Mouse (Mus musculus): Measurements from ENCODE around the gene Prkcq. TPM values are rescaled to one million over a fixed set of nuclear protein-coding genes. Genes with fewer than 3 reads are reported as not detected.
A peak's percentile ranks its signal among the peaks of the same experiment; 100 is the strongest.

The Prkcq gene
- polyA plus RNA-seq, 1 experiment from 2014 or later, result 23.6 TPM

DNA sequence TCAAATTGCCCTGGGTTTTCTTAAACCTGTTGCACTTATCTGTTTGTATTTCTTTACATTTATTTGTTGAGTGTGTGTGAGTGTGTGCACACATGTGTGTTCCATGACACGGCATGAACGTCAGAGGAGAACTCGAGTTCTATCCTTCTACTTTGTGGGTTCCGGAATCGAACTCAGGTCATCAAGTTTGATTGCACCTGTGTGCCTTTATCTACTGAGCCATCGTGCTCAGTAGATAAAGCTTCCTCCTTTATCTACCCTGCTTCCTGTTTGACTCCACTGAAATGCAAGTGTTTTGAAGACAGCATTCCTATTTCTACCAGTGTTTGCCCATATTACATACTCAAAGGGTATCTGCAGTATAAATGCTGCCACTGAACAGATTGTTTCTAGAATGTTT is 33.8 kb downstream of the Prkcq start:
- no peak for ATAC-seq (ENCODE audit: low FRiP score)
- H3K4me3 ChIP-seq (replicated peaks; ENCODE audit: low read length), result no peak overlapping the region
- no peaks in the 10 kb centered on the region for H3K4me1 ChIP-seq (replicated peaks; ENCODE audit: control insufficient read depth, insufficient read depth, low read length)
- H3K9me3 ChIP-seq (ENCODE audit: control insufficient read depth, low read length), result no peaks in the 10 kb centered on the region
- no peaks in the 10 kb centered on the region for H3K36me3 ChIP-seq (replicated peaks; ENCODE audit: control insufficient read depth, insufficient read depth)
- DNase-seq (ENCODE audit: low spot score), result no peak
- H3K27me3 ChIP-seq (ENCODE audit: control insufficient read depth, insufficient read depth, low read length), result no peaks in the 10 kb centered on the region
- 98% methylated on average over 6 of the region's 6 CpGs for WGBS
- H3K4me2 ChIP-seq (replicated peaks), result no peak overlapping the region
- no peak overlapping the region for H3K27ac ChIP-seq
- H3K9ac ChIP-seq, result no peak overlapping the region

DNA sequence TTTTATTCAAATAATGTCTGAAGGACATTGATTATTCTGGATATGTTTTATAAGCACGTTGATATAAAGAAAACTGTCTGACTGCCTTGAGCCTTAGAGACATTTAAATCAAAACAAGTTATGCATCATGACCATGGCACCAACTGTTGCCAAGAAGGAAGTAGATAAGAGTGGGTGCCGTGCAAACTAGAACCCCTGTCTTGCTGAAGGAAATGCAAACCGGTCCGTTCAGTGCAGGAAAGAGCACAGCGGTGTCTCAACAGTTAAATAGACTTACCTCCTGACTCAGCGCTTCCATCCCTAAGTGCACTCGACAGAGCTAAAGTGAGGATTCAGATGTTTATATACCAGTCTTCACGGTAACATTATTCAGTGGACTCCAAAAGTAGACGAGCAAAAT is 36.4 kb downstream of the Prkcq start:
- Histone ChIP-seq H3K4me2 (replicated peaks) (no peak overlapping the region), H3K4me1 (replicated peaks; ENCODE audit: control insufficient read depth, insufficient read depth, low read length) (no peaks in the 10 kb centered on the region), H3K9ac (no peak overlapping the region), H3K9me3 (ENCODE audit: control insufficient read depth, low read length) (no peaks in the 10 kb centered on the region), H3K36me3 (replicated peaks; ENCODE audit: control insufficient read depth, insufficient read depth) (no peaks in the 10 kb centered on the region), H3K27me3 (ENCODE audit: control insufficient read depth, insufficient read depth, low read length) (no peaks in the 10 kb centered on the region), H3K4me3 (replicated peaks; ENCODE audit: low read length) (no peak overlapping the region), H3K27ac (no peak overlapping the region)
- DNase-seq (ENCODE audit: low spot score), result no peak
- WGBS, result 86% methylated on average over 9 of the region's 9 CpGs
- no peak for ATAC-seq (ENCODE audit: low FRiP score)

GRCm38 (mm10) chr2:11209335-11209734 is 37.4 kb downstream of the Prkcq start:
- WGBS, result 91% methylated on average over 6 of the region's 6 CpGs
- no peaks in the 10 kb centered on the region for H3K27me3 ChIP-seq (ENCODE audit: control insufficient read depth, insufficient read depth, low read length)
- H3K4me1 ChIP-seq (replicated peaks; ENCODE audit: control insufficient read depth, insufficient read depth, low read length), result no peaks in the 10 kb centered on the region
- no peak overlapping the region for H3K4me3 ChIP-seq (replicated peaks; ENCODE audit: low read length)
- no peak for DNase-seq (ENCODE audit: low spot score)
- no peak overlapping the region for H3K4me2 ChIP-seq (replicated peaks)
- H3K27ac ChIP-seq, result no peak overlapping the region
- H3K9me3 ChIP-seq (ENCODE audit: control insufficient read depth, low read length), result no peaks in the 10 kb centered on the region
- H3K9ac ChIP-seq, result no peak overlapping the region
- no peak for ATAC-seq (ENCODE audit: low FRiP score)
- no peaks in the 10 kb centered on the region for H3K36me3 ChIP-seq (replicated peaks; ENCODE audit: control insufficient read depth, insufficient read depth)

DNA sequence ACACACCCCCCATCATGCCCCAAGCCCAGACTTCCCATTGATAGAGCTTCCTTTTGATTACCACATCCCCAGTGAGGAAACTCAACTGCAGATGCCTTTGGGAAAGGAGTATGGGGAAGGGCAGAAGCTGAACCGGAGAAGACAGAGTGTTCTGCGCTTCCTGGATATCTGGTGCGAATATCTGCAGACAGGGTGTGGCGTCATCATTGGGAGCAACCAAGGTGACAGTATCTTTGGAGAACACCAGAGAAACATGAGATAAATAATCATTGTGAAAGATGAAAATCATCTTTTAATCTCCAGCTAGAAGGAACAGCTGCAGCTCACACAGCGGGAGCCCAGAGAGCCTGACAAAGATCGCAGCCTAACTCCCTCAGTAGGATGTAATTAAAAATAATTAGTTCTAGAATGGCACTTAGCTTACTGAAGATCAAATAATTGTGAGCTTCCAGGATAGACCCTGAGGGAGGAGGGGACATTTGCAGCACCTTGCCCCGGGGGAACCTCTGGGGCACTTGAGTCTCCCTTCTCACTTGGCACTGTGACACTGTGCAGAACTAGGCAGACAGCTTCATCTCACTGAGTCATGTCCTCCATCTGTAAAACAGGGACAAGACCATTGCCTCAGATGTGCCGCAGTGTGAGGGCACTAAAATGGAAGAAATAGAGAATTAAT is 38.5 kb downstream of the Prkcq start:
- no peaks in the 10 kb centered on the region for H3K27me3 ChIP-seq (ENCODE audit: control insufficient read depth, insufficient read depth, low read length)
- ATAC-seq (ENCODE audit: low FRiP score) (peak; percentile 61), DNase-seq (ENCODE audit: low spot score) (no peak)
- no peaks in the 10 kb centered on the region for H3K4me1 ChIP-seq (replicated peaks; ENCODE audit: control insufficient read depth, insufficient read depth, low read length)
- no peak overlapping the region for H3K4me2 ChIP-seq (replicated peaks)
- H3K9ac ChIP-seq, result no peak overlapping the region
- WGBS, result 74% methylated on average over 8 of the region's 8 CpGs
- no peak overlapping the region for H3K4me3 ChIP-seq (replicated peaks; ENCODE audit: low read length)
- no peaks in the 10 kb centered on the region for H3K9me3 ChIP-seq (ENCODE audit: control insufficient read depth, low read length)
- H3K27ac ChIP-seq, result 0 out of 2 replicates have a peak overlapping the region, but pooled peaks have one; percentile 14
- H3K36me3 ChIP-seq (replicated peaks; ENCODE audit: control insufficient read depth, insufficient read depth), result no peaks in the 10 kb centered on the region

DNA sequence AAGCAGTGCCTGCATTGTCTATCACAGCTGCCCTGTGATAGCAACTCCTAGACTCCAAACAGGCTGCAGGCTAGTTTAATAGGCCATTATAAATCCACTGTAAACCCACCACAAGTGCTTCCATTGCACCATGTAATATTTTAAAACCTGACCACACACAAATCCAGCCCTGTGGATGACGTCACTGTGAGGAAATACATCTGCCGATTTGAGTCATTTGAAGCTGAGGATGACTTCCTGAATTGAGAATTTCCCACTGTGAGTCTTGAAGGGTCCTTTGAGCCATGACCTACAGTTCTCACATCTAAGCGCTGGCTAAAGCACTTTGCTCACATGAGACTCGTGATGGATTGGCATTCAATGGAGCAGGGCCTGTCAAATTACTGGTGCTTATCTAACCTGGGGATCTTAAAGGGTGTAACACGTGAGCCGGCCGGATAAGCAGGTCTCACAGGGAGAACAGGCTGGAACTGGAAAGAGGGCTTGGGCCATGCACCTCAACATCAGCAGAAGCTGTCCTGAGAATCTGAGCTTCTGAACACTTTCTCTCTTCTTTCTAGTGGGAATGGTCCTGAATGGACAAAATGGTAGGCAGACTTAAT is 40.2 kb downstream of the Prkcq start:
- Histone ChIP-seq H3K27ac (no peak overlapping the region), H3K9ac (no peak overlapping the region), H3K4me3 (replicated peaks; ENCODE audit: low read length) (no peak overlapping the region), H3K9me3 (ENCODE audit: control insufficient read depth, low read length) (0 out of 2 replicates have a peak, but pooled peaks cover 4% of the 10 kb centered on the region), H3K4me1 (replicated peaks; ENCODE audit: control insufficient read depth, insufficient read depth, low read length) (no peaks in the 10 kb centered on the region), H3K36me3 (replicated peaks; ENCODE audit: control insufficient read depth, insufficient read depth) (no peaks in the 10 kb centered on the region), H3K4me2 (replicated peaks) (no peak overlapping the region), H3K27me3 (ENCODE audit: control insufficient read depth, insufficient read depth, low read length) (no peaks in the 10 kb centered on the region)
- WGBS, result 77% methylated on average over 7 of the region's 7 CpGs
- DNase-seq (ENCODE audit: low spot score) (no peak), ATAC-seq (ENCODE audit: low FRiP score) (no peak)

GRCm38 (mm10) chr2:11216421-11216820 is 44.5 kb downstream of the Prkcq start:
- Histone ChIP-seq H3K36me3 (replicated peaks; ENCODE audit: control insufficient read depth, insufficient read depth) (no peaks in the 10 kb centered on the region), H3K9ac (no peak overlapping the region), H3K27me3 (ENCODE audit: control insufficient read depth, insufficient read depth, low read length) (no peaks in the 10 kb centered on the region), H3K4me3 (replicated peaks; ENCODE audit: low read length) (no peak overlapping the region), H3K27ac (no peak overlapping the region), H3K4me2 (replicated peaks) (no peak overlapping the region), H3K4me1 (replicated peaks; ENCODE audit: control insufficient read depth, insufficient read depth, low read length) (no peaks in the 10 kb centered on the region), H3K9me3 (ENCODE audit: control insufficient read depth, low read length) (0 out of 2 replicates have a peak, but pooled peaks cover 4% of the 10 kb centered on the region)
- ATAC-seq (ENCODE audit: low FRiP score), result no peak
- DNase-seq (ENCODE audit: low spot score), result no peak
- 70% methylated on average over 4 of the region's 4 CpGs for WGBS

- Histone ChIP-seq H3K36me3 (replicated peaks; ENCODE audit: control insufficient read depth, insufficient read depth) (no peaks in the 10 kb centered on the region), H3K27me3 (ENCODE audit: control insufficient read depth, insufficient read depth, low read length) (no peaks in the 10 kb centered on the region), H3K4me2 (replicated peaks) (no peak overlapping the region), H3K27ac (no peak overlapping the region), H3K4me1 (replicated peaks; ENCODE audit: control insufficient read depth, insufficient read depth, low read length) (no peaks in the 10 kb centered on the region), H3K4me3 (replicated peaks; ENCODE audit: low read length) (no peak overlapping the region), H3K9ac (no peak overlapping the region), H3K9me3 (ENCODE audit: control insufficient read depth, low read length) (0 out of 2 replicates have a peak, but pooled peaks cover 4% of the 10 kb centered on the region)
- DNase-seq (ENCODE audit: low spot score) (no peak), ATAC-seq (ENCODE audit: low FRiP score) (no peak)
- 81% methylated on average over 5 of the region's 5 CpGs for WGBS
Observed at GRCm38 (mm10) chr2:11216847-11217246, 44.9 kb downstream of the Prkcq start.

- Histone ChIP-seq H3K9ac (no peak overlapping the region), H3K27ac (no peak overlapping the region), H3K4me1 (replicated peaks; ENCODE audit: control insufficient read depth, insufficient read depth, low read length) (no peaks in the 10 kb centered on the region), H3K4me3 (replicated peaks; ENCODE audit: low read length) (no peak overlapping the region), H3K36me3 (replicated peaks; ENCODE audit: control insufficient read depth, insufficient read depth) (no peaks in the 10 kb centered on the region), H3K9me3 (ENCODE audit: control insufficient read depth, low read length) (0 out of 2 replicates have a peak, but pooled peaks cover 4% of the 10 kb centered on the region), H3K4me2 (replicated peaks) (no peak overlapping the region), H3K27me3 (ENCODE audit: control insufficient read depth, insufficient read depth, low read length) (no peaks in the 10 kb centered on the region)
- DNase-seq (ENCODE audit: low spot score) (no peak), ATAC-seq (ENCODE audit: low FRiP score) (no peak)
- WGBS, result 91% methylated on average over 5 of the region's 5 CpGs
Observed at GRCm38 (mm10) chr2:11218122-11218521, 46.2 kb downstream of the Prkcq start.

GRCm38 (mm10) chr2:11219262-11219661 is 47.4 kb downstream of the Prkcq start:
- Histone ChIP-seq H3K4me2 (replicated peaks) (no peak overlapping the region), H3K27me3 (ENCODE audit: control insufficient read depth, insufficient read depth, low read length) (no peaks in the 10 kb centered on the region), H3K4me3 (replicated peaks; ENCODE audit: low read length) (no peak overlapping the region), H3K4me1 (replicated peaks; ENCODE audit: control insufficient read depth, insufficient read depth, low read length) (no peaks in the 10 kb centered on the region), H3K36me3 (replicated peaks; ENCODE audit: control insufficient read depth, insufficient read depth) (no peaks in the 10 kb centered on the region), H3K9ac (no peak overlapping the region), H3K9me3 (ENCODE audit: control insufficient read depth, low read length) (0 out of 2 replicates have a peak, but pooled peaks cover 4% of the 10 kb centered on the region), H3K27ac (no peak overlapping the region)
- WGBS, result 100% methylated on average over 2 of the region's 2 CpGs
- DNase-seq (ENCODE audit: low spot score), result no peak
- ATAC-seq (ENCODE audit: low FRiP score), result no peak

Data from hindbrain, embryonic 14.5 days (tissue).